Mouse (Mus musculus) monocyte, adult 5-6 weeks (primary cell): ENCODE data around the gene Prkn. TPM values are rescaled to one million over a fixed set of nuclear protein-coding genes. Genes with fewer than 3 reads are reported as not detected.

Experiments
- ATAC-seq: fragments of 153-309, 156-312 bp; replicated peaks from 2 replicates; pipeline ENCODE4 v1.8.0; 2017; ENCODE audit warnings: mild to moderate bottlenecking; ENCODE audit not compliant: low TSS enrichment, insufficient number of reproducible peaks, severe bottlenecking, poor library complexity, low FRiP score
- total RNA-seq: library from RNA; stranded (forward); fragments of 200-1000, 200-491, 200-594 nt; gene quantifications from 3 replicates; pipeline ENCODE4 v1.2.3, GENCODE M21; 2017

The Prkn gene
- total RNA-seq, 1 experiment from 2014 or later = not detected

DNA sequence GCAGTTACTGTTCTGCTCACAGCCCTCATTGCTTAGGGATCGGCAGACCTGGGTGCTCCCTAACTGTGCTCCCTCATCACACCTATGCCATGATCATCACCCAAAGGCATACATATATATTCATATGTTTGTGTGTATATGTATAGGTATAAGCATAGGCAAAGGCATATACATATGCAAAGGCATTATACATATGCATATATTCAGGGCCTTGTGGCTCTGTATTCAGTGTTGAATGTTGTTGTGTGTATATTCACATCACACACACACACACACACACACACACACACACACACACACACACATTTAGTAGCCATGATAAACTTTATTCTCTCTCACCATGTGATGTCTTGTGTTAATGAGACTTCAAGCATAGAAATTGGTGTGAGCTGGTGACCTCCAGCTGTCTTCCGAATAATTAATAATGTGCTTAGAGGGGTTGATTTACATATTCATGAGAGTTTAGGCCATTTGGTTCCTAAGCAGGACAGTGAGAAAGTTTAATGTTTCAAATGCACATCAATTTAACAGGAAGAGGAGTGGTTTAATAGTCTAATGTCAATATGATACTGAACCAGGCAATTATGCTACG, 804.8 kb downstream of the Prkn start:
- no peak for ATAC-seq

DNA sequence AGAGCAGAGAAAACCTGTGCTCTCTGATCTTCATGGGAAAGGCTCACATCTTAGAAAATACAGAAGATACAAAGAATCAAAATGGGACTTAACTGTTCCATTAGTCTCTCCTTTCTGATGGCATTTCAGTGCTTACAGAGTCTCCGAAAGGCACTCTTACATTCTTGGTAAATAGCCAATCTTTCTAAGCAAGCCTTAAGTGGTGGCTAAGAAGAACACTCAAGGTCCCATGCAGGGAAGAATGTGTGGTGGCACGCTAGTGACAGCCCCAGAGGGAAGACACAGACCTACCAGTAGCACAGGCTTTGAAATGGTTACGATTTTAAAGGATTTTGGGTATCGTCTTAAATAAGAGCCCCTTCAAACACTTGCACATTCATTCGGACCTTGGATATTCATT, 816.2 kb downstream of the Prkn start:
- no peak for ATAC-seq

DNA sequence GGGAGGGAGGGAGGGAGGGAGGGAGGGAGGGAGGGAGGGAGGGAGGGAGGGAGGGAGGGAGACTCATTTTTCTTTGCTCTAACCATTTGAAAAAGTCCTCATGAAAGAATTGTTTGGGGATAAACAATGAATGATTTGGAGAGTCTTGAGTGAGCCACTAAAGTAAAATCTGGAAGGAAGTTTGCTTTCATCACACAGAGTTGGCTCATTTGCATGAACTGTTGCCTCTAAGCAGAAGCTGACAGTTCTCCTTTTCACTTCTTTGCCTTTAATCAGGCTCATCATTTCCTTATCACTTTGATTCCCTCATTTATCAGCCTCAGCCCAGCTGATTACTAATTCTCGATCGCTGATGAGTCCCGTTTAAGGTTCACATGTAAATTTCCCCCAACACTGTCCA, 816.7 kb downstream of the Prkn start:
- ATAC-seq = peak; percentile 63

DNA sequence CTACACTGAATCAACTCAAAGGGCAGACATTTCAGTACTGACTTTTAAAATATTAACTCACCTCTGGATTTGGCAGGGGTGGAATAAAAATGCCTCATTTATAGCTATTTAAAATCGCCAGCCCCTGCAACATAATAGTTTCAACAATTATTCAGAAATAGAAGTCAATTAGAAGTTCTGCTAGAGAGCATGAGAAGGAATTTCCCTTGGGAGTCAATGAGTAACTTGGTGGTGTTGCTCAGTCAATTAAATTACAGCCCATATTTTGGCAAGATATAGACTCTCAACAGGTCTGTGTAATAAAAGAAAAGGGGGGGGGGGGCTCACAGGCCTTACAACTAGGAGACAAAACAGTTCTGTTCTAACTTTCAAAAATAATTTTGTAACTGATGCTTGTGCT, 821.7 kb downstream of the Prkn start:
- ATAC-seq = no peak

DNA sequence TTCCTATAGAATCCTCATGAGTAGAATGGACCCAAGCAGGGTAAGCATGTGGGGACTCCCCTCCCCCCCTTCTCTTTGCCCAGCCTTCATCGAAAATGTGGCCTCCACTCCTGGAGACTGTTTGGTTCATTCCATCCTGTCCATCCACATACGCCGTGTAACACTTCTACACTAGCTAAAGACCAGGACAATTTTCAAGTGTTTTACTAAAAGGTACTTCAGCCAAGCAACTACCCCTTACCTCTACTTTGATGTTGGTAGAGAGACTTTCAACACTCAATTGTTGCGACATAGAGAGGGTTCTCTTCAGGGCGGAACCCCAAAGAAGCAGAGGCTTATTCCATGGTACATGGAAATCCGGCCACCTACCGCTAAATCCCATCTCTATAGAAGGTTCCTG, 823.3 kb downstream of the Prkn start:
- ATAC-seq = no peak

DNA sequence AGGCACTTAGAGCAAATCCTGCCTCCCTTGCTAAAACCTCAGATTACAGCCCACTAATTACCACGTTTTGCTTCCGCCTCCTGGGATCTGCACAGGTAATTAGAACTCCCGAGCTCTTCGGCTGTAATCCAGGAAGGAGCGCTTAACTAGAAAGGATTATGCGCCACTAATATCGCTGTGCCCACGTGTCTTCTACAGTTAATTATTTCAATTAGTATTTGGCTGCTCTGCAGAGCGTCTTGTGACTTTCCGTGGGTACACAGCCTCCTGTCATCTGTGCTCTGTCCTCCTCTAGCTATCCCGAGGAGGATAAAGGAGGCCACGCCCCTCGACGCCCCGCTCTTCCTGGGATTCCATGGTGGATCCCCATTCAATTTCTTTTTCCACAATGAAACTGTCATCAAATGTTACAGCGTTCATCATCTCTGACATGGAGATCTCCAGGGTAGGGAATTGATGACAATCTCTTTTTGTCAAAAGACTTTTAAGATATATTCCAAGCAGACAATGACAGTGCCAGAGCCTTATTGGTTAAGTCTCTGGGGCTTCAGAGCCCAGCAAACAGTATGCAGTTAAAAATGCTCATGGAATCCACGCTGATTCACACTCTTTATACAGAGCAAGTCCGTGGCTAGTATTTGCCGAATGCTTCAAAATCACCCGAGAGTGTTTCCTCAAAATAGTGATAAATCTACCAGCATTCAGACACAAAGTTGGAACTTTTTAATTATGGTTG, 824.6 kb downstream of the Prkn start:
- no peak for ATAC-seq

DNA sequence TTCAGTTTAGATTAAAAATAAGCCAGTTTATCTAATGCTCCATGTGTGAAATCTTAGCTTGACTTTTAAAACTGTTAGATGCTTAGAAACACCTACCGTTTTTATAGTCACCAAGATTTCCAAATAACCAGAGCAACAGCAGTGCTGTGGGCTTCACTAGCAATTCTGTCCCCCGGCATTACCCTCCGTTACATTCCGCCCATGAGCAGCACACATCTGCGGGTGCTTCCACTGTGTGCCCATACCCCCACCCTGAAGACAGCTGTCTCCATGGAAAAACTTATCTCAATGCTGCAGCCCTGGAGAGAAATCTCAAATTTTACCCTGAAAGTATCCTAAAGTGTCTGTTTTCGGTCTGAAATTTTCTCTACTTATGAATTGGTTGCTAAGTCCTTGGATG, 839.5 kb downstream of the Prkn start:
- ATAC-seq = no peak

DNA sequence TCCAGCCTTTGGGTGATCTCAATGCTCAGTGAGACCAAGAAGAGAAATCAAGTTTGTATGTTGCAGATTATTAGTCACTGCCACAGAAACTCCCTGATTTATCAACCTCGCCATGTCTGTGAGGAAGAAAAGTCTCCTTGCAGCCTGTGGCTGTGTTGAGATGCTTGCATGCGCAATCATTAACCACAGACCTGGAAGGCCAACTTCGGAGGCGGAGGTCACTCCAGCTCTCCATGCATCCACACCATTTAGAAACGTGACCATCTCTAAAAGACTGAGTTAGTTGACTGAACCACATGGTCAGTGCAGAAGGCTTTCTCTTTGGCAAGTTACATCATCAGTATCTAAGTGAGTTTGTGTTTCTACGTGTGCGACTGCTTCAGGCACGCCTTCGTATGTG, 840.3 kb downstream of the Prkn start:
- ATAC-seq = no peak

DNA sequence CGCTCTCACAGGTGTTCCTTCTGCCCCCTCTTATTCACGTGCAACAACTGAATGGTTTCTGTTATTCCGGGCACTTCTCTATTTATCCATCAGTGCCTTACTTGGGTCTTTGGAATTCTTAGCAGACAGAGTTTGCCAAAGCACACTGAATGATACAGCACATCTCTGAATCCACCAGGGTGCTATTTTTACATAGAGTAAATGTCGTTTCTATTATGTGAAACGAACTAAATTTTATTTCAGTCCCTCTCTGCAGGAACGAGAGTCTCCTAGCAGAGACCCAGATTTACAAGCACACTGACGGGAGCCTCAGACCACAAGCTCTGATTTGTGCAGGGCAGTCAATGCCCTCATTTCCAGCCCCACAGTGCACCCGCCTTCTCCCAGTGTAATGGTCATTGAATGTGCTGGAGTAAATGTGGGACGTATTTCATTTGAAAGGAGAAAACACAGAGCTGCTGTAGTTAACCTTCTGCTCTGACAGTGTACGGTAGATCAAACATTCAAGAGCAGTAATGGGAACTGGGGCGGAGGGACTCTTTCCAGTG, 841.7 kb downstream of the Prkn start:
- no peak for ATAC-seq

DNA sequence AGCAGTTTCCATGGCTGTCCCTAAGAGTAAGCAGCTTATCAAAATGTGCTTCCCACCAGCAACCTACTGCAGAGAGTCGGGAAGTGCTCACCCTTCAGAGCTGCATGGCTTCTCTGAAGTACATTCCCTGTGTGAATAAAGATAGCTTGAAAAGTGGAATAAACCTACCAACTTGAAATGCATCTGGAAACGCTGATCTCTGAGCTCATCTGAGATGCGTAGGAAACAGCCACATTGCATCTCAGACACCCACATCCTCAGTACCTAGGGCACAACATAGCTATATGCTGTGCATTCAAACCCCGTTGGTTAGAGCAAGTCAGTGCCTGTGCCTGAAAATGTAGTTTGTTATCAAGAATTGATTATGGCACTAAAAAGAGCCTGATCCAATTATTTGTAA, 864.8 kb downstream of the Prkn start:
- no peak for ATAC-seq

DNA sequence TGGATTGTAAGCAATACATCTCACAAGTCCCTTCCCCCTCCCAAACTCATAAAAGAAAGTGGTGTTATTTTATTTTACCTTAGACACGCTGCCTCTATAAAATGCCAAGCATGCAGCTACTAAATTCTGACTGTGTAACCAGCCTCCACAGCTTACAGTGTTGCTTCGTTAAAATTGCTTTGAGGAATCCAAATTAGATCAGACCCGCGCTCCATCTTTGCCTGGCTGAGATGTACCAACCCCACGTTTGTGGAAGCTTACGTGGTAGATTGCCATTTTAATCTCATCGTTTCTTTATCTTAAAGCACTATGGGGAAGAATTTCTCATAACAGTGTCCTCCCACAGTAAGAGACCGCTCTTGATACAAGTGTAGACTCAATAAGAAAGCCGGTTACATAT, 865.6 kb downstream of the Prkn start:
- no peak for ATAC-seq

DNA sequence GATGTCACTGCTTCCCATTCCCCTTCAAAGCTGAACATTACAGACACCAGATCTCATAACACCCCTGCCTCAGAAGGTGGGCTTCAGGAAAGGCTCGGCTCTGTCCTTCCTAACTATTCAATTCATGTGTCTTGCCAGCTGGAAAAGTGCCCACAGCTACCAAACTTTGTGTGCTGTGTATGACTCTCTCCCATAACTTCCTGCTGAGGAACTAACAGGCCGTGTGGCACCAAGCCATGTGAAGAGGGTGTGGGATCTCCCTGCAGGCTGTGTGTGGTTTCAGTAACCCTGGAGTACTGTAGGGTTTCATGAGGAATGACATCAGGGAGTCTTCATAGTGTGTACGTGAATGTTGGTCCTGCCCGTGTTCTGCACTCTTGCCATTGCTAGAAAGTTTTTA, 871.9 kb downstream of the Prkn start:
- no peak for ATAC-seq

DNA sequence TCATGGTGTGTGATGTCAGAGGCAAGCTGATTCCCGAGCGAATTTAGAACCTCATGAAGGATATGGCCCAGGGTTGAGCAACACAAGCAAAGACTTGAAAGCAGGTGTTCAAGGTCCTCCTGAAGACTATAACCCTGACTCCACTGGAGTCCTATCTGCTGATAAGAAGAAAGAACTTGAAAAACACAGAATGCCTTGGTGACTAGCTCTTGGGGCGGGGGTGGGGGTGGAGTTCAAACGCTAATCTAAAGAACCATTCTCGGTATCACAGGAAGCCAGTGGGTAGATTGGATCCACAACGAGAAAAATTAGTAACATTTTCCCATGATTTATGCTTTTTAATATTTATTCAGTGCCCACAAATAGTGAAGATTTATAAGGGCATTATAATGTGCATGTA, 879.6 kb downstream of the Prkn start:
- no peak for ATAC-seq

DNA sequence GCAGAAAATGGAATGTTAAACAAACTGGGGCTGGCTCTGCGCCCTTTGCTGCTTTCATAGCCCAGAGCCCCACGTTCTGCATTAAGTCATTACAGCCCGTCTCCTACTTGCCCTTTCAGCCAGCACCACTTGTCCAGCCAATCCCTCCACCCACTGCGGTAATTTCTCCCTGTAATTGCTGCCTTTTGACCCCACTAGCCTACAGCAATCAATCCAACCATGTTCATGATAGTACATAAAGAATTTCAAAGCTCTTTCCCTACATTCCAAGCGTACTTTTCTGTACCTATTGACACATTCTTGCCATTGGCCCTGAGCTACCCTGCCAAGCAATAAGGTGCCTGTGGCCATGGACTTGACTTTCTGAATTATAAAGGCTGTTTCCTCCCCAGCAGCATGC, 881.7 kb downstream of the Prkn start:
- ATAC-seq = no peak

DNA sequence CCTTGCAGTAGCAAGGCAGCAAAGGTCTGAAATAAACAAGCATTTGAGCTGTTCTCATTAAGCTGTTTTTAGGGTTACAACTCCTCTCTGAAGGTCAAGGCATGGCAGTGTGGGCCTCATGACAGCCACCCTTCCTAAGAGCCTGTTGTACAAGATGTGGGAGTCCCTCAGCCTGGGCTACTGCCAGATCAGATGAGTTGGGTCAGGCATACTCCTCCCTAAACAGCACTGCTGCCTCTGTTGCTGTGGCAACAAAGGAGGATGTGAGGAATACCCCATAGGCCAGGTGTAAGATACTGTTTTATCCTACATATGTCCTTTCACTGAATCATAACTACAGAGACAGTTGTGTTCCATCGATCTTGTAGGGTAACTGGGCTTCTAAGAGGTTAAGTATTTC, 882.3 kb downstream of the Prkn start:
- no peak for ATAC-seq

DNA sequence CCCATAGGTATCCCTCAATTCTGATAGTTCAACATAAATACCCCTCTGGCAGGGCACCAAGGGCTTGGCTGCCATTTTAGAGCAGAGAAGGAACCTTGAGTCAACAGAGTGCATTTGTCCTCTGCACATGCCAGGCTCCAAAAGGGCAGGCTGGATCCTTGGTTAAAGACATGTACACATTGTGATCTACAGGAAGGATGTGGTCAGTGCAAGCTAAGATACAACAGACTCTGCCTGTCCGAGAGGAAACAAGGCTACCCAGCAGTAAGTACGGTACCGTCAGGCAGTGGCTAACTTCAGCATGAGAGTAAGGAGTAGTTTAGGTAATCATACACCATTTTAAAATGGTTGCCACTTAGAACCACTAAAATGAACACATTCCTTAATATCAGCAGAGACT, 884.0 kb downstream of the Prkn start:
- ATAC-seq = no peak

DNA sequence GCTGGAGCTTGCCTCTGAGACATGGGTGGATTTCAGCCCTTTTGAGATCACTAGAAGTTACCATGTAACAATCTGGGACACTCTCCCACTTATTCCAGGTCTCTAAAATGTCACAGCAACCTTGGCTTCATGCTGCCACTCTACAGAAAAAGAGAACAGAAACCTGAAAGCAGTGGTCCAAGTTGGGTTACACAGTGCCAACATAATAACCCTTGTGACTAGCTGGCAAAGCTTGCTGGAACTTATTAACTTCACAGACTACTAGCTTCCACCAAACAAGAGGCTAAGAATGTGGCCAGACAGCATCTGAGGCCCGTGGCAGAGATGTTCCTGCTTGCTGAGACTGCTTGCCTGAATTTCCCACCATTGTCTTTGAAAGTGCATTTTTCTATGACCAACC, 886.9 kb downstream of the Prkn start:
- no peak for ATAC-seq

DNA sequence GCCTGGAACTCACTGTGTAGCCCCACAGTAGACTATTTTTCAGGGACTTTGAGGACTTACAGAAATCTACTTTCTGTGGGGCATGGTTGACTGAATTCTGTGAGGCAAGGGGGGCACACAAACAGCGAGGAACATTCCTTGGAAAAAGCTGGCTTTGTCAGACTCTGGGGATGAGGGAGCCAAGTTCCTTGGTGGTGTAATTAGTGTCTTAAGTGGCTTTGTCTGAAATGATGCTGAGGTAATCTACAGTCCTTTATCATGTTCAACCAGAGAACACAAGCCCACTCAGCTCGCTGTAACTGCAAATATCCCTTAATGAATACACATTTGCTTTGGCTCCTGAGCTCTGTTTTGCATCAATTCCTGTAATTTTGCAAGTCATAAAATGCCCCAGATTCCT, 888.1 kb downstream of the Prkn start:
- ATAC-seq = no peak

DNA sequence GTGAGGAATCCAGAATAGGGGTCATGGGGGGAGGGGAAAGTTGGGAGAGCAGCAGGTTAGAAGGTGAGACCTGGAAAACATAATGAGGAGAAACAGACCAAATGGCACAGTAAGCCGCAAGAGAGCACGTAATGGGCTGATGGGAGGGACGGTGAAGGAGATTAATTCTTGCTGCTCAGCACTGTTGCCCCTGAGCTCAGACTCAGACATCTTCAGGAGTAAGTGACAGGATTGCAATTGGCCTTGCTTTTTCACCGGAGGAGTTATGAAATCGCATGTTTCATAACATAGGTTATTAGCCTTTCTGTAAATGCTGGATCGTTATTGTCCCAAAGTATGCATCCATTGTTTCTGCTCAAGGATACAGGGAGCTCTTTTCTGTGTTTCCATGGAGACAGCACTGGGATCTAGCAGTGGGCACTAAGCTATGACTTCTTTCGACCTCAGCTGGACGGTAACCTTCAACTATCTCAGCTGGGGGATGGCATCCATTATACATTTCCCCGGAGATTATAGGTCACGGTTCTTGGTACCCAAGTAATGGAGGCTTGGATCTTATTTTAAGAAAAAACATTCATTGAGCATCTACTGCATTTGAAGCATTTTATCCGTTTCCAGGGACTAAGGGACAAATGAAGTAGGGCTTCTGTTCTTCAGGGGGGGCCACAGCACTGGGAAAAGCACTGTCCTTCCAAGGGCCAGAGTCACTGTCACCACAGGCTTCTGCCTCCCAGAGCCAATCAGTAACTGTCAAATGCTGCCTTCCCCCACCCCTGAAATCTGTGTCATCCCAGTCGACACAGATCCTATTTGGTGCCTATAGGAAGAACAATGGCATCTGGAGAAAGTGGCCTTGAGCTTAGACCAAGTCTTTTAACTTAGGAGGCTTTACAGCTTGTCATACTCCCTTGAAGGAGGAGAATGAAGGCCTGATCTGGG, 890.7 kb downstream of the Prkn start:
- ATAC-seq = no peak
